Mouse (Mus musculus): ENCODE results near the gene Kcnn1. TPM values are rescaled to one million over a fixed set of nuclear protein-coding genes. Genes with fewer than 3 reads are reported as not detected.
A peak's percentile ranks its signal among the peaks of the same experiment; 100 is the strongest.
"Not testable (repeated sequence)": the region's sequence is repeated elsewhere in the genome, so short reads cannot be mapped to it uniquely, and the experiment has no call there.

Kcnn1 gene
- polyA plus RNA-seq, 1 experiment: 3.2 TPM

DNA sequence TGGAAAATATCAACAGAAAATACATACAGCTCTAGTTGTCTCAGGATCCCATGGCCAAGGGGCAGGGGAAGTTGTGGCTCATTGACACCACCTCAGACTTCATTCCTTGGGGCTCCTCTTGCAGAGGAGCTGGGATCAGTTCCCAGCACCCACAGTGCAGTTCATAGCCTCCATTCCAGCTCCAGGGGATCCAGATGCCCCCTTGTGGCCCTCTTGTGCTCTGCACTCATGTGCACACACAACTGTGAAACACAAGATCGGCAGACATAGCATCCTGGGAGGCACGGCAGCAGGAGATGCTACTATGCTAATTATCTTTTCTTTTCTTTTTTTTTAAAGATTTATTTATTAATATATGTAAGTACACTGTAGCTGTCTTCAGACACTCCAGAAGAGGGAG is 36.0 kb downstream of the Kcnn1 start:
- H3K79me2 ChIP-seq (ENCODE audit: control insufficient read depth, insufficient read depth): no peaks in the 10 kb centered on the region
- no peaks in the 10 kb centered on the region for H3K36me3 ChIP-seq (ENCODE audit: control insufficient read depth, insufficient read depth)
- H3K4me3 ChIP-seq (ENCODE audit: insufficient read depth, poor library complexity, severe bottlenecking): no peak overlapping the region
- TF ChIP-seq MYOD1 (IDR thresholded peaks at IDR 0.05; ENCODE audit: control insufficient read depth, insufficient read length, low read depth): no peak
- no peak for TF ChIP-seq MAX (IDR thresholded peaks at IDR 0.05)
- no peak for TF ChIP-seq USF1 (IDR thresholded peaks at IDR 0.05; ENCODE audit: low read depth)
- TF ChIP-seq CTCF (IDR thresholded peaks at IDR 0.05; ENCODE audit: control insufficient read depth, insufficient read depth, insufficient read length): no peak
- no peaks in the 10 kb centered on the region for H3K27me3 ChIP-seq (ENCODE audit: control insufficient read depth, insufficient read depth, insufficient read length)
- H3ac ChIP-seq (ENCODE audit: control insufficient read depth, insufficient read length, low read depth): no peak overlapping the region
- no peaks in the 10 kb centered on the region for H3K79me3 ChIP-seq (ENCODE audit: low read depth)

GRCm38 (mm10) chr8:70825816-70826215 is 37.2 kb downstream of the Kcnn1 start:
- Histone ChIP-seq H3K36me3 (ENCODE audit: control insufficient read depth, insufficient read depth) (peaks cover 5% of the 10 kb centered on the region), H3K79me2 (ENCODE audit: control insufficient read depth, insufficient read depth) (no peaks in the 10 kb centered on the region), H3ac (ENCODE audit: control insufficient read depth, insufficient read length, low read depth) (no peak overlapping the region), H3K27me3 (ENCODE audit: control insufficient read depth, insufficient read depth, insufficient read length) (no peaks in the 10 kb centered on the region), H3K4me3 (ENCODE audit: insufficient read depth, poor library complexity, severe bottlenecking) (no peak overlapping the region), H3K79me3 (ENCODE audit: low read depth) (no peaks in the 10 kb centered on the region)
- no peak for TF ChIP-seq CEBPB (IDR thresholded peaks at IDR 0.05; ENCODE audit: low read depth)
- TF ChIP-seq FOSL1 (IDR thresholded peaks at IDR 0.05; ENCODE audit: insufficient read depth, low read length, poor library complexity, severe bottlenecking): no peak
- TF ChIP-seq MYOD1 (IDR thresholded peaks at IDR 0.05; ENCODE audit: control insufficient read depth, insufficient read length, low read depth): no peak
- TF ChIP-seq CTCF (IDR thresholded peaks at IDR 0.05; ENCODE audit: control insufficient read depth, insufficient read depth, insufficient read length): no peak
- no peak for TF ChIP-seq MAX (IDR thresholded peaks at IDR 0.05)
- TF ChIP-seq MYOG (IDR thresholded peaks at IDR 0.05; ENCODE audit: control insufficient read depth, extremely low read depth, insufficient read length): no peak
- TF ChIP-seq USF1 (IDR thresholded peaks at IDR 0.05; ENCODE audit: low read depth): no peak

GRCm38 (mm10) chr8:70823802-70824201 is 39.3 kb downstream of the Kcnn1 start:
- TF ChIP-seq MYOD1 (IDR thresholded peaks at IDR 0.05; ENCODE audit: control insufficient read depth, insufficient read length, low read depth): no peak
- TF ChIP-seq MAX (IDR thresholded peaks at IDR 0.05): no peak
- TF ChIP-seq USF1 (IDR thresholded peaks at IDR 0.05; ENCODE audit: low read depth): no peak
- no peak for TF ChIP-seq FOSL1 (IDR thresholded peaks at IDR 0.05; ENCODE audit: insufficient read depth, low read length, poor library complexity, severe bottlenecking)
- TF ChIP-seq CTCF (IDR thresholded peaks at IDR 0.05; ENCODE audit: control insufficient read depth, insufficient read depth, insufficient read length): no peak
- no peak for TF ChIP-seq MYOG (IDR thresholded peaks at IDR 0.05; ENCODE audit: control insufficient read depth, extremely low read depth, insufficient read length)
- H3K27me3 ChIP-seq (ENCODE audit: control insufficient read depth, insufficient read depth, insufficient read length): no peaks in the 10 kb centered on the region

GRCm38 (mm10) chr8:70822594-70822993 is 40.5 kb downstream of the Kcnn1 start:
- H3K36me3 ChIP-seq (ENCODE audit: control insufficient read depth, insufficient read depth): peaks cover 23% of the 10 kb centered on the region
- not testable (repeated sequence) for H3K79me3 ChIP-seq (ENCODE audit: low read depth); H3K27me3 ChIP-seq (ENCODE audit: control insufficient read depth, insufficient read depth, insufficient read length); H3K79me2 ChIP-seq (ENCODE audit: control insufficient read depth, insufficient read depth); H3K4me3 ChIP-seq (ENCODE audit: insufficient read depth, poor library complexity, severe bottlenecking); H3ac ChIP-seq (ENCODE audit: control insufficient read depth, insufficient read length, low read depth)

More at GRCm38 (mm10) chr8:70823802-70824201, 39.3 kb downstream of the Kcnn1 start:
- Histone ChIP-seq H3K79me3 (ENCODE audit: low read depth) (no peaks in the 10 kb centered on the region), H3K79me2 (ENCODE audit: control insufficient read depth, insufficient read depth) (no peaks in the 10 kb centered on the region), H3ac (ENCODE audit: control insufficient read depth, insufficient read length, low read depth) (no peak overlapping the region), H3K36me3 (ENCODE audit: control insufficient read depth, insufficient read depth) (peaks cover 19% of the 10 kb centered on the region), H3K4me3 (ENCODE audit: insufficient read depth, poor library complexity, severe bottlenecking) (no peak overlapping the region)

DNA sequence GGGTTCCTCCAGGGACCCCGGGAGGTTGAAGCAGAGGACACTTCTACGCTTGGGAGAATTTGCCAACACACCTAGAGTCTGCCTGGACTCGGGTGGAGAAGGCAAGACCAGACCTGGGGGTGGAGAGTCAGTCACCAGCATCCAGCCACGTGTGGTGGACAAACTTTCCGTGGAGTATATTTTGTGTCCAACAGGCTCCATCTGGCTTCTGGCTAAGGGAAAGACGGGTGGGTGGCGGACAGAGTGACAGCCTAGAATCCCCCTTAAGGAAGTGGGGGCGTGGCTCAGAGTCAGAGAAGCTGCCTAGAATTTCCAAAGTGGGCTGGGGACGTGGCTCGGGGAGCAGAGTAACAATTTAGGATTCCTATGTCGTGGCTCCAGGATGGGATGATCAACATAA is 41.1 kb downstream of the Kcnn1 start:
- TF ChIP-seq MYOD1 (IDR thresholded peaks at IDR 0.05; ENCODE audit: control insufficient read depth, insufficient read length, low read depth) (no peak), MYOG (IDR thresholded peaks at IDR 0.05; ENCODE audit: control insufficient read depth, extremely low read depth, insufficient read length) (no peak), FOSL1 (IDR thresholded peaks at IDR 0.05; ENCODE audit: insufficient read depth, low read length, poor library complexity, severe bottlenecking) (no peak), MAX (IDR thresholded peaks at IDR 0.05) (no peak), USF1 (IDR thresholded peaks at IDR 0.05; ENCODE audit: low read depth) (no peak)
- no peaks in the 10 kb centered on the region for H3K79me3 ChIP-seq (ENCODE audit: low read depth)
- no peaks in the 10 kb centered on the region for H3K27me3 ChIP-seq (ENCODE audit: control insufficient read depth, insufficient read depth, insufficient read length)
- no peaks in the 10 kb centered on the region for H3K79me2 ChIP-seq (ENCODE audit: control insufficient read depth, insufficient read depth)
- H3K4me3 ChIP-seq (ENCODE audit: insufficient read depth, poor library complexity, severe bottlenecking): no peak overlapping the region
- no peak overlapping the region for H3ac ChIP-seq (ENCODE audit: control insufficient read depth, insufficient read length, low read depth)
- H3K36me3 ChIP-seq (ENCODE audit: control insufficient read depth, insufficient read depth): peaks cover 26% of the 10 kb centered on the region

DNA sequence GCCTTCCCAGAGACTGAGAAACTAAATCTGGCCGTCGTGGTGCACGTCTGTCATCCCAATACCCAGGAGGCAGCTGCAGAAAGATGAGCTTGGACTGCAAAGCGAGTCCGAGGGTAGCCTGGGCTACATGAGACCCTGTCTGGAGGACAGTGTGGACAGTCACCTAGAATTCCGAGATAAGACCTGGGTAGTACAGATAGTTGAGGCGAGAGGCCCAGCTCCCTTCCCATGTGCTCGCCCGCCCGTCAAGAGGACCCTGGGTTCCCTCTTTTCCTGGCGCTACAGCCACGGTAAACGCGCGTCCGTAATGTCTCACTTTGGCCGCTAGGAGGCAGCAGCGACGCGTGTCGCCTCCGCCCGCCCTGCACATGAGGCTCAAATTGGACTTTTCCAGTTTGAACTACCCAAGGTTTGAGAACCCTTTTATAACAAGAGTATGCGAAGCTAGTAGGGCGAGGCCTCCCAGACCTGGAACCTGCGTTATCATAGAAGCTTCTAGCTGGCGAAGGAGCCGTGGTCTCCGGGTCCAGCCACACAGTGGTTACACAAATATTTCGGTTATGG is 41.6 kb downstream of the Kcnn1 start:
- Histone ChIP-seq H3ac (ENCODE audit: control insufficient read depth, insufficient read length, low read depth) (no peak overlapping the region), H3K79me3 (ENCODE audit: low read depth) (no peaks in the 10 kb centered on the region), H3K27me3 (ENCODE audit: control insufficient read depth, insufficient read depth, insufficient read length) (no peaks in the 10 kb centered on the region), H3K79me2 (ENCODE audit: control insufficient read depth, insufficient read depth) (no peaks in the 10 kb centered on the region), H3K36me3 (ENCODE audit: control insufficient read depth, insufficient read depth) (peaks cover 26% of the 10 kb centered on the region), H3K4me3 (ENCODE audit: insufficient read depth, poor library complexity, severe bottlenecking) (no peak overlapping the region)
- TF ChIP-seq FOSL1 (IDR thresholded peaks at IDR 0.05; ENCODE audit: insufficient read depth, low read length, poor library complexity, severe bottlenecking): no peak
- TF ChIP-seq MYOG (IDR thresholded peaks at IDR 0.05; ENCODE audit: control insufficient read depth, extremely low read depth, insufficient read length): no peak
- peak; percentile 92 for TF ChIP-seq CTCF (IDR thresholded peaks at IDR 0.05; ENCODE audit: control insufficient read depth, insufficient read depth, insufficient read length)
- no peak for TF ChIP-seq CEBPB (IDR thresholded peaks at IDR 0.05; ENCODE audit: low read depth)
- no peak for TF ChIP-seq USF1 (IDR thresholded peaks at IDR 0.05; ENCODE audit: low read depth)
- no peak for TF ChIP-seq MYOD1 (IDR thresholded peaks at IDR 0.05; ENCODE audit: control insufficient read depth, insufficient read length, low read depth)
